ENCODE assay signal across 10 mouse cellular contexts in genomic region chr16:70326339-70326948, GRCm38 (mm10). TPM values are rescaled to one million over a fixed set of nuclear protein-coding genes. Genes with fewer than 3 reads are reported as not detected.
DNase-seq lines count a peak whose midpoint lies in the region; ATAC-seq and TF ChIP-seq lines count a peak whose summit lies in the region.
"Had no signal": no experiment of that assay in that cellular context is flagged by ENCODE, and none has a peak within 500 bp of the region (broad histone marks: within the 10 kb centered on the region; RNA-seq: fewer than 3 reads in every experiment).

No protein-coding gene starts in this region.

- intact Hi-C loops in gastrocnemius, adult 2 months (cut with DNase I): no loop called here

- H3K4me3 ChIP-seq in gastrocnemius, adult 2 months: 0 out of 2 replicates have a peak overlapping the region, but pooled peaks have one; percentile 9
- H3K4me3 ChIP-seq in cortical plate, adult 2 months (ENCODE audit: insufficient read depth, low read length): no peak overlapping the region
- H3K4me3 ChIP-seq: intestine, embryonic 15.5 days had no signal

- no peak for TF ChIP-seq CTCF in gastrocnemius, adult 2 months (IDR thresholded peaks at IDR 0.05)
- TF ChIP-seq CTCF in cortical plate, adult 2 months (IDR thresholded peaks at IDR 0.05; ENCODE audit: extremely low read depth, insufficient read depth, low read length): no peak

- TF ChIP-seq POLR2A in cortical plate, adult 2 months (IDR thresholded peaks at IDR 0.05; ENCODE audit: extremely low read depth, insufficient read depth, low read length): no peak

- H3K27ac ChIP-seq in gastrocnemius, adult 2 months: peak overlapping the region; percentile 46
- peak overlapping the region; percentile 81 for H3K27ac ChIP-seq in cortical plate, adult 2 months (ENCODE audit: insufficient read depth, low read length)
- H3K27ac ChIP-seq: intestine, embryonic 15.5 days had no signal

- ATAC-seq in megakaryocyte-erythroid progenitor cell, adult 5-6 weeks (replicated peaks; ENCODE audit: low FRiP score, low TSS enrichment, poor library complexity, severe bottlenecking): peak; percentile 54
- ATAC-seq: forebrain, embryonic 16.5 days; intestine, embryonic 15.5 days had no signal

- no peaks in the 10 kb centered on the region; the same call in 1 of the 2 replicates for H3K4me1 ChIP-seq in cortical plate, adult 2 months (ENCODE audit: control insufficient read depth, insufficient read depth, low read length)

- no peak for DNase-seq in gastrocnemius, adult 2 months
- DNase-seq in gastrocnemius, postnatal 25 days: no peak
- peak; percentile 23 for DNase-seq in 3T3-L1 (ENCODE audit: low read depth, low spot score)
- DNase-seq in yolk sac, embryonic 10.5 days (ENCODE audit: low spot score): no peak
- no peak for DNase-seq in left cerebral cortex, adult 9 months (ENCODE audit: low spot score in 2 of 2)
- no peak for DNase-seq in c-Kit-positive CD71-positive TER-119-positive erythroid progenitor cells, embryonic 14.5 days (ENCODE audit: low spot score)

RNA-seq across cellular contexts. Expression of gene Gbe1, which starts 12.7 kb away (rescaled TPM):
- total RNA-seq in gastrocnemius, adult 2 months (2021): 10 to 100 TPM; 53.8 to 77.1 TPM
- 10 to 100 TPM; 52.1 to 98.9 TPM for total RNA-seq in gastrocnemius, postnatal 25 days (2021)
- 7.4 and 10.7 TPM in 2 replicates for polyA plus RNA-seq in cortical plate, adult 2 months (2012; rRNA removed)
- total RNA-seq in megakaryocyte-erythroid progenitor cell, adult 5-6 weeks (2014; fragmentation: Nextera tagmentation): 9.7 and 14.3 TPM in 2 replicates
- 8.8 and 17.1 TPM in 2 replicates for total RNA-seq in megakaryocyte-erythroid progenitor cell, adult 5-6 weeks (2017)
